Mouse (Mus musculus) liver (tissue): ENCODE measurements around the gene Txndc5.

Experiments
- DNase-seq: peaks from one replicate; pipeline ENCODE4 v3.0.0-alpha.2; 2020; ENCODE audit warnings: mixed read lengths

Txndc5 gene

GRCm38 (mm10) chr13:38525261-38525660, 3.4 kb downstream of the Txndc5 start:
- no peak for DNase-seq

- DNase-seq = no peak
Observed at GRCm38 (mm10) chr13:38523231-38523630, 5.4 kb downstream of the Txndc5 start.

- DNase-seq = no peak
Observed at GRCm38 (mm10) chr13:38522056-38522654, 6.5 kb downstream of the Txndc5 start.

GRCm38 (mm10) chr13:38520299-38520698, 8.3 kb downstream of the Txndc5 start:
- no peak for DNase-seq

GRCm38 (mm10) chr13:38516582-38516981, 12.0 kb downstream of the Txndc5 start:
- DNase-seq = no peak

GRCm38 (mm10) chr13:38515845-38516244, 12.8 kb downstream of the Txndc5 start:
- no peak for DNase-seq

- no peak for DNase-seq
Observed at GRCm38 (mm10) chr13:38515431-38515830, 13.2 kb downstream of the Txndc5 start.

GRCm38 (mm10) chr13:38513921-38514320, 14.7 kb downstream of the Txndc5 start:
- DNase-seq = no peak

- DNase-seq = no peak
Observed at GRCm38 (mm10) chr13:38511979-38512378, 16.6 kb downstream of the Txndc5 start.

GRCm38 (mm10) chr13:38509681-38510341, 18.8 kb downstream of the Txndc5 start:
- no peak for DNase-seq

- no peak for DNase-seq
Observed at GRCm38 (mm10) chr13:38506936-38507335, 21.7 kb downstream of the Txndc5 start.

GRCm38 (mm10) chr13:38506320-38506719, 22.3 kb downstream of the Txndc5 start:
- peak; percentile 26 for DNase-seq

GRCm38 (mm10) chr13:38503137-38503849, 25.3 kb downstream of the Txndc5 start:
- no peak for DNase-seq

- no peak for DNase-seq
Observed at GRCm38 (mm10) chr13:38501314-38501713, 27.3 kb downstream of the Txndc5 start.

GRCm38 (mm10) chr13:38496715-38497114, 31.9 kb downstream of the Txndc5 start:
- DNase-seq = no peak

GRCm38 (mm10) chr13:38486767-38487166, 41.9 kb downstream of the Txndc5 start:
- no peak for DNase-seq

- DNase-seq = no peak
Observed at GRCm38 (mm10) chr13:38484701-38485100, 43.9 kb downstream of the Txndc5 start.

- no peak for DNase-seq
Observed at GRCm38 (mm10) chr13:38481021-38481420, 47.6 kb downstream of the Txndc5 start.

- DNase-seq = no peak
Observed at GRCm38 (mm10) chr13:38476936-38477335, 51.7 kb downstream of the Txndc5 start.

- no peak for DNase-seq
Observed at GRCm38 (mm10) chr13:38473497-38473896, 55.1 kb downstream of the Txndc5 start.

- no peak for DNase-seq
Observed at GRCm38 (mm10) chr13:38472636-38473035, 56.0 kb downstream of the Txndc5 start.

- no peak for DNase-seq
Observed at GRCm38 (mm10) chr13:38470882-38471281, 57.7 kb downstream of the Txndc5 start.

- DNase-seq = no peak
Observed at GRCm38 (mm10) chr13:38463410-38463809, 65.2 kb downstream of the Txndc5 start.

GRCm38 (mm10) chr13:38451446-38451845, 77.2 kb downstream of the Txndc5 start:
- DNase-seq = no peak
